Comparison of ENCODE assay signal across 9 mouse cellular contexts in the genomic region with DNA sequence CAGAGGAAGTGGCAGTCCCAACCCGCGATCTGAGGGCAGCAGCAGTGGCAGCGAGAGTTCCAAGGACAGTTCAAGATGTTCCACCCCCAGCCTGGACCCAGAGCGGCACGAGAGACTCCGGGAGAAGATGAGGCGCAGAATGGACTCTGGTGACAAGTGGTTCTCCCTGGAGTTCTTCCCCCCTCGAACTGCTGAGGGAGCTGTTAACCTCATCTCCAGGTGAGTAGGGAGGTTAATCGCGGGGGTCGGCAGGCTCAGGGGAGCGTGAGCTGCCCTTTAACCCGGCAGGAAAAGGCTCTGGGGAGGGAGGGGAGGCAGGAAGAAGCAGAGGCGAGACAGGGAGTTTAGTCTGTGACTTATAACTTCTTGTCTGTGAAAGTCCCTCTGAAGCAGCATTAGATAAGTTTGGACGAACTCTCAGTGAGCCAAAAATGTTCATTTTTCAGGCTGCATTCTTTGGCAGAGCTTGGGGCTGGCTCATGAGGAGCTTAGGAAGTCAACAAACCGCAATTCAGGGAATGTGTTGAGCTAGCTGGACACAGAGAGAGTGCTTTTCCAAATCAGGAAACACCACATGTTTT. TPM values are rescaled to one million over a fixed set of nuclear protein-coding genes. Genes with fewer than 3 reads are reported as not detected.
A peak's percentile ranks its signal among the peaks of the same experiment; 100 is the strongest.
DNase-seq lines count a peak whose midpoint lies in the region; ATAC-seq and TF ChIP-seq lines count a peak whose summit lies in the region.
"Had no signal": no experiment of that assay in that cellular context is flagged by ENCODE, and none has a peak within 500 bp of the region (broad histone marks: within the 10 kb centered on the region; RNA-seq: fewer than 3 reads in every experiment).

No protein-coding gene starts in this region.

- no peak for TF ChIP-seq CTCF in cerebellum, adult 2 months (IDR thresholded peaks at IDR 0.05; ENCODE audit: borderline replicate concordance, insufficient read depth, low read depth, low read length)
- TF ChIP-seq CTCF in forebrain, postnatal 0 days (IDR thresholded peaks at IDR 0.05; ENCODE audit: low read depth), result no peak

- H3K4me2 ChIP-seq in forebrain, postnatal 0 days (ENCODE audit: low read depth), result peak overlapping the region; percentile 53
- H3K4me2 ChIP-seq in hindbrain, embryonic 16.5 days (ENCODE audit: low read length), result peak overlapping the region; percentile 94
- peak overlapping the region; percentile 96 for H3K4me2 ChIP-seq in liver, embryonic 11.5 days

- peak overlapping the region; percentile 44 for H3K4me3 ChIP-seq in cerebellum, adult 2 months (replicated peaks; ENCODE audit: insufficient read depth, low read depth, low read length)
- peak overlapping the region; percentile 27 for H3K4me3 ChIP-seq in forebrain, postnatal 0 days (ENCODE audit: low read depth, low read length)
- H3K4me3 ChIP-seq in hindbrain, embryonic 16.5 days (ENCODE audit: low read length), result peak overlapping the region; percentile 44
- H3K4me3 ChIP-seq in liver, embryonic 11.5 days (ENCODE audit: low read depth, low read length), result peak overlapping the region; percentile 61

- H3K36me3 ChIP-seq in forebrain, postnatal 0 days (ENCODE audit: insufficient read depth), result peaks cover 6% of the 10 kb centered on the region; the same call in 1 of the 2 replicates
- no peaks in the 10 kb centered on the region for H3K36me3 ChIP-seq in hindbrain, embryonic 16.5 days (ENCODE audit: control insufficient read depth, insufficient read depth, low read length)
- peaks cover 6% of the 10 kb centered on the region; the same call in 1 of the 2 replicates for H3K36me3 ChIP-seq in liver, embryonic 11.5 days (ENCODE audit: control insufficient read depth, insufficient read depth, low read length)

- no peak for DNase-seq in cerebellum, adult 2 months
- DNase-seq in cerebellum, adult 11 months, result no peak
- DNase-seq in adrenal gland, adult 8-10 months, result peak; percentile 34
- no peak for DNase-seq in forebrain, postnatal 0 days
- DNase-seq in liver, embryonic 11.5 days (ENCODE audit: low spot score), result no peak
- DNase-seq in natural killer cell, adult 2 months (ENCODE audit: low spot score in 2 of 2), result peak; percentile 16

- H3K27me3 ChIP-seq in cerebellum, adult 2 months (ENCODE audit: control insufficient read depth, insufficient read depth, low read length), result no peaks in the 10 kb centered on the region
- H3K27me3 ChIP-seq in forebrain, postnatal 0 days (ENCODE audit: insufficient read depth, low read length), result no peaks in the 10 kb centered on the region
- H3K27me3 ChIP-seq in hindbrain, embryonic 16.5 days (replicated peaks; ENCODE audit: control insufficient read depth, insufficient read depth, low read length), result no peaks in the 10 kb centered on the region
- H3K27me3 ChIP-seq in liver, embryonic 11.5 days (replicated peaks; ENCODE audit: control insufficient read depth, insufficient read depth, low read length), result no peaks in the 10 kb centered on the region

- ATAC-seq in forebrain, postnatal 0 days, result no peak
- no peak for ATAC-seq in hindbrain, embryonic 16.5 days
- ATAC-seq in liver, embryonic 11.5 days (replicated peaks; ENCODE audit: low FRiP score), result no peak
- no peak for ATAC-seq in erythroid progenitor cell, adult 5-6 weeks (replicated peaks; ENCODE audit: low FRiP score, poor library complexity, severe bottlenecking)

- H3K27ac ChIP-seq in cerebellum, adult 2 months (ENCODE audit: insufficient read depth, low read length), result peak overlapping the region; percentile 22; the same call in 1 of the 2 replicates
- H3K27ac ChIP-seq in forebrain, postnatal 0 days (ENCODE audit: low read depth, low read length), result no peak overlapping the region
- peak overlapping the region; percentile 74 for H3K27ac ChIP-seq in hindbrain, embryonic 16.5 days (ENCODE audit: low read depth, low read length)
- H3K27ac ChIP-seq in liver, embryonic 11.5 days (ENCODE audit: low read depth, low read length), result peak overlapping the region; percentile 89

- H3K9me3 ChIP-seq in forebrain, postnatal 0 days (ENCODE audit: low read length), result no peaks in the 10 kb centered on the region
- H3K9me3 ChIP-seq in hindbrain, embryonic 16.5 days (ENCODE audit: control insufficient read depth, low read length), result no peaks in the 10 kb centered on the region
- H3K9me3 ChIP-seq in liver, embryonic 11.5 days (ENCODE audit: control insufficient read depth, low read length), result no peaks in the 10 kb centered on the region

- WGBS in cerebellum, adult 2 months, result 24% methylated on average over 16 of the region's 16 CpGs
- 6% methylated on average over 16 of the region's 16 CpGs for WGBS in forebrain, postnatal 0 days
- 4% methylated on average over 16 of the region's 16 CpGs for WGBS in hindbrain, embryonic 16.5 days
- WGBS in liver, embryonic 11.5 days, result 7% methylated on average over 16 of the region's 16 CpGs

- peak overlapping the region; percentile 49 for H3K9ac ChIP-seq in forebrain, postnatal 0 days
- peak overlapping the region; percentile 68 for H3K9ac ChIP-seq in hindbrain, embryonic 16.5 days (ENCODE audit: low read depth, low read length)
- H3K9ac ChIP-seq in liver, embryonic 11.5 days (ENCODE audit: low read depth, low read length), result peak overlapping the region; percentile 85

- TF ChIP-seq POLR2A in cerebellum, adult 2 months (IDR thresholded peaks at IDR 0.05; ENCODE audit: borderline replicate concordance, insufficient read depth, low read length), result no peak

- peaks cover 22% of the 10 kb centered on the region for H3K4me1 ChIP-seq in cerebellum, adult 2 months (ENCODE audit: control insufficient read depth, insufficient read depth, low read length)
- H3K4me1 ChIP-seq in forebrain, postnatal 0 days (ENCODE audit: insufficient read depth), result peaks cover 20% of the 10 kb centered on the region
- peaks cover 42% of the 10 kb centered on the region for H3K4me1 ChIP-seq in hindbrain, embryonic 16.5 days (ENCODE audit: control insufficient read depth, insufficient read depth, low read depth, low read length)
- peaks cover 74% of the 10 kb centered on the region for H3K4me1 ChIP-seq in liver, embryonic 11.5 days (replicated peaks; ENCODE audit: control insufficient read depth, insufficient read depth, low read length)

RNA-seq across cellular contexts. Expression of gene Mthfr, which starts 2.8 kb away (rescaled TPM):
- polyA plus RNA-seq in cerebellum, adult 2 months (2012; rRNA removed), result 27.2 and 29.8 TPM in 2 replicates
- total RNA-seq in adrenal gland, adult 8-10 months (2022), result 10 to 100 TPM; 24.2 to 51.9 (median 36.7) TPM
- total RNA-seq in forebrain, postnatal 0 days (2014; rRNA removed), result 27.0 and 34.5 TPM in 2 replicates
- 3.6 and 7.9 TPM in 2 replicates for polyA plus RNA-seq in forebrain, postnatal 0 days (2015; fragmentation: Nextera tagmentation; extraction: Ambion mirVana)
- 16.5 and 18.5 TPM in 2 replicates for polyA plus RNA-seq in hindbrain, embryonic 16.5 days (2015; fragmentation: Nextera tagmentation; extraction: Ambion mirVana)
- 15.5 and 16.1 TPM in 2 replicates for polyA plus RNA-seq in liver, embryonic 11.5 days (2014; fragmentation: Nextera tagmentation; extraction: Ambion mirVana)
- 5.8 and 8.0 TPM in 2 replicates for total RNA-seq in erythroid progenitor cell, adult 5-6 weeks (2015; ENCODE audit: low replicate concordance)
- total RNA-seq in erythroid progenitor cell, adult 5-6 weeks (2017; ENCODE audit: low replicate concordance), result 2.0 and 7.1 TPM in 2 replicates

RNA-seq across cellular contexts. Expression of gene Clcn6, which starts 3.1 kb away (rescaled TPM):
- polyA plus RNA-seq in cerebellum, adult 2 months (2012; rRNA removed), result 56.8 and 59.4 TPM in 2 replicates
- 10 to 100 TPM; 10.1 to 20.4 (median 15.8) TPM for total RNA-seq in adrenal gland, adult 8-10 months (2022)
- total RNA-seq in forebrain, postnatal 0 days (2014; rRNA removed), result 48.2 and 61.0 TPM in 2 replicates
- 19.9 and 26.3 TPM in 2 replicates for polyA plus RNA-seq in forebrain, postnatal 0 days (2015; fragmentation: Nextera tagmentation; extraction: Ambion mirVana)
- 29.9 and 33.5 TPM in 2 replicates for polyA plus RNA-seq in hindbrain, embryonic 16.5 days (2015; fragmentation: Nextera tagmentation; extraction: Ambion mirVana)
- 2.0 and 2.4 TPM in 2 replicates for polyA plus RNA-seq in liver, embryonic 11.5 days (2014; fragmentation: Nextera tagmentation; extraction: Ambion mirVana)
- 1.3 and 2.5 TPM in 2 replicates for total RNA-seq in erythroid progenitor cell, adult 5-6 weeks (2015; ENCODE audit: low replicate concordance)
- 1.7 and 2.7 TPM in 2 replicates for total RNA-seq in erythroid progenitor cell, adult 5-6 weeks (2017; ENCODE audit: low replicate concordance)

RNA-seq across cellular contexts. Expression of gene Nppa, which starts 41.2 kb away (rescaled TPM):
- 0.13 TPM in 1 of 2 replicates, not detected in the other for polyA plus RNA-seq in cerebellum, adult 2 months (2012; rRNA removed)
- total RNA-seq in adrenal gland, adult 8-10 months (2022), result not detected
- total RNA-seq in forebrain, postnatal 0 days (2014; rRNA removed), result 1.5 TPM in 1 of 2 replicates, not detected in the other
- 1.1 and 2.2 TPM in 2 replicates for polyA plus RNA-seq in forebrain, postnatal 0 days (2015; fragmentation: Nextera tagmentation; extraction: Ambion mirVana)
- polyA plus RNA-seq in hindbrain, embryonic 16.5 days (2015; fragmentation: Nextera tagmentation; extraction: Ambion mirVana), result 1.2 and 1.6 TPM in 2 replicates
- 7.2 and 32.9 TPM in 2 replicates for polyA plus RNA-seq in liver, embryonic 11.5 days (2014; fragmentation: Nextera tagmentation; extraction: Ambion mirVana)
- not detected in 2 replicates for total RNA-seq in erythroid progenitor cell, adult 5-6 weeks (2015; ENCODE audit: low replicate concordance)
- total RNA-seq in erythroid progenitor cell, adult 5-6 weeks (2017; ENCODE audit: low replicate concordance), result not detected in 2 replicates
- total RNA-seq: gastrocnemius, postnatal 36 days had no signal

RNA-seq across cellular contexts. Expression of gene Agtrap, which starts 46.1 kb away (rescaled TPM):
- 9.8 and 10.2 TPM in 2 replicates for polyA plus RNA-seq in cerebellum, adult 2 months (2012; rRNA removed)
- 100 to 1,000 TPM; 117 to 136 (median 124) TPM for total RNA-seq in adrenal gland, adult 8-10 months (2022)
- total RNA-seq in forebrain, postnatal 0 days (2014; rRNA removed), result 3.8 and 4.2 TPM in 2 replicates
- polyA plus RNA-seq in forebrain, postnatal 0 days (2015; fragmentation: Nextera tagmentation; extraction: Ambion mirVana), result 5.6 and 7.9 TPM in 2 replicates
- 7.4 and 9.3 TPM in 2 replicates for polyA plus RNA-seq in hindbrain, embryonic 16.5 days (2015; fragmentation: Nextera tagmentation; extraction: Ambion mirVana)
- 18.3 and 20.9 TPM in 2 replicates for polyA plus RNA-seq in liver, embryonic 11.5 days (2014; fragmentation: Nextera tagmentation; extraction: Ambion mirVana)
- 4.6 and 5.8 TPM in 2 replicates for total RNA-seq in erythroid progenitor cell, adult 5-6 weeks (2015; ENCODE audit: low replicate concordance)
- total RNA-seq in erythroid progenitor cell, adult 5-6 weeks (2017; ENCODE audit: low replicate concordance), result 3.6 and 4.1 TPM in 2 replicates

RNA-seq across cellular contexts. Expression of gene Nppb, which starts 56.1 kb away (rescaled TPM):
- 0.15 TPM in 1 of 2 replicates, not detected in the other for polyA plus RNA-seq in cerebellum, adult 2 months (2012; rRNA removed)
- under 1 TPM in 1 of 4 experiments, not detected in 3; 0.40 TPM for total RNA-seq in adrenal gland, adult 8-10 months (2022)
- not detected in 2 replicates for total RNA-seq in forebrain, postnatal 0 days (2014; rRNA removed)
- polyA plus RNA-seq in forebrain, postnatal 0 days (2015; fragmentation: Nextera tagmentation; extraction: Ambion mirVana), result 0.21 TPM in 1 of 2 replicates, not detected in the other
- polyA plus RNA-seq in hindbrain, embryonic 16.5 days (2015; fragmentation: Nextera tagmentation; extraction: Ambion mirVana), result 0.20 and 0.21 TPM in 2 replicates
- 1.1 TPM in 1 of 2 replicates, not detected in the other for polyA plus RNA-seq in liver, embryonic 11.5 days (2014; fragmentation: Nextera tagmentation; extraction: Ambion mirVana)
- not detected in 2 replicates for total RNA-seq in erythroid progenitor cell, adult 5-6 weeks (2015; ENCODE audit: low replicate concordance)
- not detected in 2 replicates for total RNA-seq in erythroid progenitor cell, adult 5-6 weeks (2017; ENCODE audit: low replicate concordance)
- total RNA-seq: gastrocnemius, postnatal 36 days had no signal

Comparison
In these comparisons a context has a peak if more than half of its experiments do, and no peak if none do; other contexts are left out.
1. DNase-seq: peak in adrenal gland, adult 8-10 months (single experiment) and natural killer cell, adult 2 months (2 of 2); none in cerebellum, adult 2 months (0 of 2), cerebellum, adult 11 months (single experiment), forebrain, postnatal 0 days (single experiment) and liver, embryonic 11.5 days (single experiment).
2. Peak in every context shown above with its lines, with median percentiles within 50 percentile points of each other: H3K4me3 ChIP-seq, H3K4me2 ChIP-seq and H3K9ac ChIP-seq.